Mouse (Mus musculus) cerebellum, adult 9-10 months (tissue): Measurements from ENCODE around the gene Rpap1.

Experiments
- DNase-seq: peaks from one replicate; pipeline ENCODE4 v3.0.0; 2022

The Rpap1 gene

DNA sequence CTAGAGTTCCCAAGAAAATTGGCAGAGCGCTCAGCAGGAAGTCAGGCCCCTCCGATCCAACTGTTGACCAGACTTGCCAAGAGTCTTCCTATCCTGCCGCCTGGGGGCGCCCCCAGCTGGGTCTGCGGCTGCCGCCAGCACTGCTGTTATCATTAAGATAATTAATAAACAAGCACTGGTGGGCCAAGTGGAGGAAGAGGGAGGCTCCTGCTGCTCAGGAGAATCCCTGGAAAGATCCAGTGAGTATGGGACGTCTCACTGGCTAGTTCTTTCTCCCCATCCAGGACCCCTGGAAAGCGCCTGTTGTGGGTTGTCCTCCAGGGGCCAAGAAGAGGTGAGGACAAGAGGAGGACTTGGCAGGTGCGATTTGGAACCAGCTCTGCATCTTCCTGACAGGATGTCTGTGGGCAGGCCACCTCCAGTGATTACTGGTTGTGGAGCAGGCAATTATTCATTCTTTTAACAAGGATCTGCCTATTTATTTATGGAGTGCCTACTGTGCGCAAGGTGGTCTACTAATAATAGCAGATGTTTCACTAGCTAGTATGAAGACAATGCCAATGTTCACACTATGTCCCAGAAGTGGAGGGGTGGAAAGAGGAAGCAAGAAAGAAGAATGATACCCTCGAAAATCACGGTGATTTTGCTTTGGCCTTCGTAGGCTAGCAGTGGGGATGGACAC is 11.1 kb upstream of the Rpap1 start:
- peak; percentile 74 for DNase-seq

DNA sequence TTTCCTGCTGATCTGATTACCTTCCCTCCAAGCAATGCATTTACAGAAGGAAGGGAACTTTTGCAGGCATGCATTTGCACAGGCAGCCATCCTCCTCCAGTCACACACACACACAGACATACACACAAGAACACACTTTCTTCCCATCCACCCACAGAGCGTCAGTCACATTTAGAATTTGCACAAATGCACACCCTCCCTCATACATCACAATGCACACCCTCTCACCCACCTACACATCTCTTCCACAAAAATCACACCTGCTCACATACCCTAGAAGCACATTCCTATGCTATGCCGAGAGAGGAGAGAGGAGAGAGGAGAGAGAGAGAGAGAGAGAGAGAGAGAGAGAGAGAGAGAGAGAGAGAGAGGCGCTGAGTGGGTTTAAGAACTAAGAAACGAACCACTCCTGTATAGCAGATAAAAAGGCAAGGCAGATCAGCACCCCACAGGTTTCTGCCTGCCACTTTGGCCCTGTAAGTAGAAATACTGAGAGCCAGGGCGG is 10.0 kb upstream of the Rpap1 start, which contains the start of gene Tyro3:
Tyro3 (plus strand) TSS at position 455 of the 505 bp plus-strand sequence.
- DNase-seq: no peak

GRCm38 (mm10) chr2:119789996-119790395 is 2.7 kb upstream of the Rpap1 start:
- no peak for DNase-seq

DNA sequence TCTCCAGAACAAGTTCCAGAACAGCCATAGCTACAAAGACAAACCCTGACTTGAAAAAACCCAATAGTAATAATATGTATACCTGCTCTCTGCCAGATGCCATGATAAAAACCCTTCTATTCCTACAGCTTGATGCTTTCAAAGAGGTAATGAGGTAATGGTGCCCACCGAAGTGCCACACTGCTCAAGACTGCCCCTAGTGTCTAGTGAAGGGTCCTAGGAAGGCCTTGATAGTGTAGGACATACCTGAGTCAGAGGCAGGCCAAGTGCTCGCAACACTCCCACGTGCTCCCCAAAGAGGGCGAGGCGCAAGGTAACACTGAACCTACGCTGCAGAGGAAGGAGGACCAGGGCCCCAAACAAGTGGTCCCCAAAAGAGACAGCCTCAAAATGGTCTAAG is 20.1 kb downstream of the Rpap1 start:
- DNase-seq: no peak

DNA sequence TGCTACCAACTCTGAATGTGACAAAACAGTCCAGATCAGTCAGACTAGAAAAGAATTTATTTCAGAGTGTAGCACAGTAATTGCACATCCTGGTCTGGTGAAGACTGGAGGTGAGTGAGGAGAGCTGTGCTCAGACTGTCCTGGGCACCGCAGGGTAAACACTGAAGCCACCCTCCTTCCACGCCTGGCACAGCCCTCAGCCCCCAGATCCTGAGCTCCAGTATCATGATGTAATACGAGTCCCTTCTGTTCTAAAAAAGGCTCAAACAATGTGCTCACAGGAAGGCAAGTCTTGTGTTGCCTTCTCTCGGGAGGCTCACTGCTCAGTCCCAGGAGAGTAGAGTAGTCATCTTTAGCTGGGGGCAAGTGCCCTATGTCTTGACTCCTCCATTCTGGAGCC is 23.4 kb downstream of the Rpap1 start:
- no peak for DNase-seq

- DNase-seq: no peak
These were observed 25.1 kb downstream of the Rpap1 start for GRCm38 (mm10) chr2:119762276-119762675.

GRCm38 (mm10) chr2:119760251-119760650 is 27.1 kb downstream of the Rpap1 start, which contains the start of gene Ltk:
Gene Ltk, minus strand, starts transcription at chr2:119760431.
- no peak for DNase-seq

DNA sequence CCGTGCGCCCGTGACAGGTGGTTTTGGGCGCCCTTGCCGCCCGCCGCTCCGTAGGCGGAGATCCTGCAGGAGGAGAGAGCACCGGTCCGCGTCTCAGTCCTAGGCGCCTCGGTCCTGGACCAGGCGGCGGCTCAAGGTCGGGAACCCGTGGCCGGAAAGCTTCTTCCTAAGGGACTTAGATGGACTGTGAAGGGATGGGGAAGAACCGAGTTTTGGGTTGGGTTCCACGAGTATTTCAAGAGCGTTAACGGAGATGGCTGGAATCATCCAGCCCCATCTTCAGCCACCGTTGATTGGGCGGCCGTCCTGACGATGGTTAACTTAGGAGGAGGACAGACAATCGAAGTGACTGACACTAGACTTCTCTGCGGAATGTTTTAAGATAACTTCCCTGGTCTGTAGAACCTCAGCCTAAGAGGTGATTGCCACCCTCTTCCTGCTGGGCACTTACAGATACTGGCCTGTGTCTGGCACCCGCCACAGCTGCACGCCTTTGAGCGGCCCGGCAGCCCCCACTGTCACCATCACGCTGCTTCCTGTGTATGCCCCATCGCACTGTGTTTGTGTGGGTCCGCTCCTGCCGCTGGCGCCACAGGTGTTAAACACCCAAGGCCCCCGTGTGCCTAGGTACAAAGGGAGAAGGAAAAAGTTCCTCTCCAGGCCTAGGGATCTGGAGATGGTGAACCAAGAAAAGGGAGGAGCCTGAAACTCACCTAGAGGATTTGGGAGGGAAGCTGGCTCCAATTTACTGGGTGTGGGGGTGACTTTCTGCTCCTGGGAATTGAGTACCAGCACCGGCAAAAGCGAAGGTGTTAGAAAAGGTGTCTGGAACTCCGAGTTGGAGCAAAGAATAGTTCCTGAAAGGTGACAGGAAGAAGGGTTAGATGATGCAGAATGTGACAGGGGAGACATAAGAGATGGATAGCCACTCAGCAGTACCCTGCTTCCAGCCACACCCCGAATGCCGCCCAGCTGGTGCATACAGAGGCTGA is 28.2 kb downstream of the Rpap1 start:
- no peak for DNase-seq

DNA sequence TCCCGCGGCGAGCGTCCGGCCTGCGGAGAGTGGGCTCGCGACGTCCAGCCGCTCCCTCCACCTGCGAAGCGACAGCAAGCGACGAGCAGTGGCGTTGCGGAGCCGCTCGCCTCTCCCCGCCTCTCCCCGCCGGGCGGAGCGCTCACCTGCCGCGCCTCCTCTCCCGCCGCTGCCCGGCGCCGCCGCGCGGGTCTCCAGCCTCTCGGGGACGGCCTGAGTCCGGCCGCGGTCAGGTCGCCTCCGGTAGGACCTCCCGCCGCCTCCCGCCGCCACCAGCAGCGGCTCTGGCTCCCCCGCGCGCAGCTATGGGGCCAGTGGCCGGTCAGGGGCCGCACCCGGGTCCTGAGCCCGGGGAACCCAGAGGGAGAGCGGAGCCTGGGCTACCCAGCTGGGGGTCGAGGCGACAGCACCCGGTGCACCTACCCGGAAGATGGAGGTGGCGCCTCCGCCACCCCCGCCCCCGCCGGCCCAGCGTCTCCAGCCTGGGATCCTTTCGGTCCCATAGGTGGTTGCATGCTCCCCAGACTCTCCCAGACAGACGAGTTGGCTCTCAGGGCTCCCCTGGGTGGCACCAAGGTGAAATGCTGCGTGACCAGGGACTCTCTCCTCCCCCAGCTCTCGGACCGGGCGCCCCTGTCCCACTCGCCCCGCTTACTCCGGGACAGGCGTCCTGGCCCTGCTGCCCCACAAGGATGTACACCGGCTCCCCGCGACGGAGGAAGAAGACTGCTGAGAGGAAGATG is 29.1 kb downstream of the Rpap1 start:
- DNase-seq: peak; percentile 33

GRCm38 (mm10) chr2:119757601-119758100 is 29.7 kb downstream of the Rpap1 start:
- peak; percentile 33 for DNase-seq

GRCm38 (mm10) chr2:119749260-119749659 is 38.1 kb downstream of the Rpap1 start:
- DNase-seq: no peak

DNA sequence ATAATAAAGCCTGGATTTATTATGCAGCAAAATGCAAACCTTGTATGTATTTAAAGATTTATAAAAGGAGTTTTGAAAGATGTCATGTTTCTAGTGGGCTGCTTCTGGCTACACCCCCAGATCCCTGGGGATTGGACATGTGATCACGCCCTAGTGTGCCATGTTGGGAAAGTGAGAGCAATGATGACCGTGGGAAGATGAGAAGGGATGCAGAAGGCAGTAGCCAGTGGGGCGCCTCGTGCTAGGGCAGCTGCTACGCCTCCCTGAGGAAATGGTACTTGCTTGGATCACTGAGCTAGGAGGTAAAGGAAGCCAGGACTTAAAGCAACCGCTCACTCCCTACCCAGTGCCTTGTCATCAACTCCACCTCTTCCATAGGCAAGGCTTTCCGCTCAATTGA is 39.8 kb downstream of the Rpap1 start:
- no peak for DNase-seq

- peak; percentile 31 for DNase-seq
These were observed 42.1 kb downstream of the Rpap1 start for GRCm38 (mm10) chr2:119745281-119745680.

DNA sequence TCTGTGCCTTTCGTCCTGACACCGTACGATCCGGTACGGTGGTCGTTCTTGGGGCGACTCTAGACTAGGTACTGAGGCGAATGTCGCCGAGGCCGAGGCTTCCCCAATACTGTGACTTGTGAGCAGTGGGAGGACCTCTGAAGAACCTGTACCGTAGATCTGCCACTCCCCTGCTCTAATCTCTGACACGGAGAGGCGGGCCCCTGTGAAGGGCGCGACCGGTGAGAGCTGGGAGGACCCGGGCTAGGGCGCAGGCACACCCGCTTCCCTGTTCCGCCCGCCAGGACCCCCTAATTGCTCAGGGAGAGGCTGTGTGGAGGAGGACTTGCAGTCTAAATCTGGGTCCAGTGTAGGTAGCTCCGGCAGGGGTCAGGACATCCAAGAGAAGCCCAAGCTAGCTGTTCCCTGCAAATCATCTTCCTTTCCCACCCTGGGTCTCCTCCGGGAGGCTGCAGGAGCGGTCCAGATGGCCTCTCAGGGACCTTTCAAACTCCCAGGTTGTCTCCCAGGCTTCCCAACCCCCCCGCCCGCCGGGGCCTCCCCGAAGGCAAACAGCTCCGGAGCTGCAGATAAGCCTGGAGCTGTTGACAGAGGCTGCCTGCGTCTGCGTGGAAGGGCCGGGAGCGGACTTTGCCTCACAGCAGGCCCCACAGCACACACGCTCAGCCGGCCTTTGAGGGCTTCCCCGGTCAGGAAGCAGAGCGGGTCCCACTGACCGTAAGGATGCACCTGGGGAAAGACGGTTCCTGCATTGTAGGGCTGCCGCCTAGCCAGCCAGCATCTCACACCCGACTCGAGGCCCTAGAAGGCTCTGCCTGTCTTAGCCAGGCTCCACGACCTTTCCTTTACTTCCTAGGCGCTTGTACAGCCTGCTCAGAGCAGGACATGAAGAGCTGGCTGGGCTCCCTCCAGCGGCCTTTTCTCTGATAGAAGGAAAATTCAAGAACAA is 42.9 kb downstream of the Rpap1 start:
- no peak for DNase-seq

DNA sequence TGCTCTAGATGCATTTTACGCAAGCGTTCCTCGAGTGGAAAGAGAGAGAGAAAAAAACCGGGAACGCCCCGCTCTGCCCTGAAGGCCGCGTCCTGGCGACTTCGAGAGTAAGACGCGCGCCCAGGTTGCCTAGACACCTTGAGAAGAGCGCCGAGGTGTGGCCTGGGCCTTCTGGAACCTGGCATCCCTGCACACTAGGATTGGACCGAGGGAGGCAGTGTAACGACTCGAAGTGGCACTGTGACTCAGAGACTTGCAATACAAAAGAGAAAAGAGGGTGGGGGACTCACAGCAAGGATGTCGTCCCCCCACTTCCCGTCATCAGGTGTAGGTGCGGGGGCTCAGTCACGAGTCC is 43.6 kb downstream of the Rpap1 start:
- DNase-seq: no peak

- no peak for DNase-seq
These were observed 44.0 kb downstream of the Rpap1 start for GRCm38 (mm10) chr2:119743176-119743807.

DNA sequence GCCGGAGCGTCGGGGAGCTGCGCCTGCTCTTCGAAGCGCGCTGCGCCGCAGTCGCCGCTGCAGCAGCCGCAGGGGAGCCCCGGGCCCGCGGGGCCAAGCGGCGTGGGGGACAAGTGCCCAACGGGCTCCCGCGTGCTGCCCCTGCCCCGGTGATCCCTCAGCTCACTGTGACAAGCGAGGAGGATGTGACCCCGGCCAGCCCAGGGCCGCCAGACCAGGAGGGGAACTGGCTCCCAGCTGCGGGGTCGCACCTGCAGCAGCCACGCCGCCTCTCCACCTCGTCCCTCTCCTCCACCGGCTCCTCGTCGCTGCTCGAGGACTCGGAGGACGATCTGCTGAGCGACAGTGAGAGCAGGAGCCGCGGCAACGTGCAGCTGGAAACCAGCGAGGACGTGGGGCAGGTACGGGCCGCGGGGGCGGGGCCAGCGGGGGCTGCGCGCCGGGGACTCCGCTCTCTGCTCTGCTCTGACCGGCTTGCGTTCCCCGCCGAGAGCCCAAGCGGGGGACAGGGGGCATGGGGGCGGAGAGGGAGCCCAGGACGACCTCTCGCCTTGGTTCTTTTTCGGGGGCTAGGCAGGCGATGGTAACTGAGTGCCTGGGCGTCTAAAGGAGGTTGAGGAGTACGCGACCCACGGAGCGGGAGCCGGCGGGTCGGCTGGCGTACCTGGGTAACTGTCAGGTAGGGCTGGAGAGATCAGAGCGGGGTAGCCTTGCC is 44.7 kb downstream of the Rpap1 start:
- DNase-seq: no peak

DNA sequence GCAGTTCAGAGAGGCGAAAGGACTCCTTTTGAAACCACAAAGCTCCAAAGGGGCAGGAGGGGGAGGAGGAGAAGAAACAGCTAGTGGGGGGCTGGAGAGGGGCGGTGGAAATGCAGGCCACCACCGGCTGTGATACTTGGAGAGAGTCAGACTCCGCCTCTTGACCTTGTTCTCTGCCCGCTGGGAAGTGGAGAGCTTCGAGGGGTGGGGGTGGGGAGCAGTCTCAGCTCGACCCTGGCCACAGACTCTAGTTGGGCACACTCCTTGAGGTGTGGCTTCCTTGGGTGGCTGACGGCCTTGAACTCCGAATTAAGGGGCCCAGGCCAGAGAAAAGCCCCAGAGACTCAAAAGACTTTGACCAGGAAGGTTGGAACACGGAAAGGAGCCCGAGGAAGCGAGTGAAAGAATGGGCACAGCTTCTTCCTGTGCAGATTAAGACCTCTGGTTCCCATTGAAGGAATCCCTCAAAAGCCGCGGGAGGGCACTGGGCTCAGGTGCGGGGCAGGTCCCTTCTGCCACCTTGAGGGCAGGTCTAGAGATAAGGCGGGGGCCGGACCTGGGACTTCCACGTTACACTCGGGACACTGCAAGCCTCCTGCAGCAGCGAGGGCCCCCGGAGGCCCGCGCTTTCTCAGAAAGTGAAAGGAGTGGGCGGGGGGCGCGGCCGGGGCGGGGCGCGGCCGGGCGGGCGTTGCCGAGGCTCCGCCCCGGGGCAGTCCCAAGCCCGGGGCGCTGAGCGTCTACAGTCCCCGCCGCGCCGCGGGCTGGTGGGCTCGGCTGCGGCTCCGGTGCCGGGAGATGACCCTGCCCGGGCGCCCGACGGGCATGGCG is 45.5 kb downstream of the Rpap1 start, which contains the start of gene Itpka:
Itpka (plus strand) TSS at position 757 of the 831 bp plus-strand sequence.
- DNase-seq: no peak

GRCm38 (mm10) chr2:119740567-119740966 is 46.8 kb downstream of the Rpap1 start:
- no peak for DNase-seq
